Mouse (Mus musculus): ENCODE results near the gene Ifit3b. TPM values are rescaled to one million over a fixed set of nuclear protein-coding genes. Genes with fewer than 3 reads are reported as not detected.
"Not testable (repeated sequence)": the region's sequence is repeated elsewhere in the genome, so short reads cannot be mapped to it uniquely, and the experiment has no call there.

Ifit3b gene
- 0.21 TPM in 1 of 2 replicates, not detected in the other for polyA plus RNA-seq (2014; fragmentation: Nextera tagmentation; extraction: Ambion mirVana)

- not testable (repeated sequence) for H3K9ac ChIP-seq (ENCODE audit: low read length); H3K4me2 ChIP-seq (ENCODE audit: low read depth, low read length, severe bottlenecking); H3K9me3 ChIP-seq (ENCODE audit: control insufficient read depth, low read length); ATAC-seq (replicated peaks; ENCODE audit: low FRiP score); H3K27me3 ChIP-seq (ENCODE audit: control insufficient read depth, insufficient read depth, low read length); H3K4me3 ChIP-seq (ENCODE audit: low read depth, low read length); H3K4me1 ChIP-seq (replicated peaks; ENCODE audit: control insufficient read depth, insufficient read depth, low read length); H3K36me3 ChIP-seq (ENCODE audit: control insufficient read depth, insufficient read depth, low read length); H3K27ac ChIP-seq (ENCODE audit: low read depth, low read length); DNase-seq (ENCODE audit: low spot score)
- 68% methylated on average over 4 of the region's 4 CpGs for WGBS
Observed at GRCm38 (mm10) chr19:34607237-34608051, at the start of gene Ifit3b. Ifit3b (plus strand) TSS chr19:34607970.

DNA sequence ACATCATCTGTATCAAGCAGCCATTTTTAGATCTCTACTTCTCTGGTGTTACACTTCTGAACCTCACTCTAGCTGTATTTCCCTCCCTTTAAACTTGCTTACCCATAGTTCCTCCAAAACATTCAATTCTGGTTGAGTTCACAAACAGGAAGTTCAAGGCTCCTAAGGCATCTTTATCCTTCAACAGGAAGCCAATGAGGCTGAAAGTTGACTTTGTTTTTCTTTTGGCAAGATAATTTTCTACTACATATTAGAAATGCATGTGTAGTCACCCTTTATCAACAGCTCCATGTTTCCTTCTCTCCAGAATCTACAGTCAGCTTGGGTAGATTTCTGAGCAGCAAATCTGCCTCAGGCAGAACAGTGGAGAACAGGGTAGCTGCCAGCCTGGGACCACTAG, 45.2 kb upstream of the Ifit3b start:
- no peaks in the 10 kb centered on the region for H3K36me3 ChIP-seq (ENCODE audit: control insufficient read depth, insufficient read depth, low read length)
- H3K9ac ChIP-seq (ENCODE audit: low read length) = no peak overlapping the region
- H3K4me3 ChIP-seq (ENCODE audit: low read depth, low read length) = no peak overlapping the region
- H3K9me3 ChIP-seq (ENCODE audit: control insufficient read depth, low read length) = no peaks in the 10 kb centered on the region
- ATAC-seq (replicated peaks; ENCODE audit: low FRiP score) = no peak
- no peak overlapping the region for H3K27ac ChIP-seq (ENCODE audit: low read depth, low read length)
- H3K4me2 ChIP-seq (ENCODE audit: low read depth, low read length, severe bottlenecking) = no peak overlapping the region
- no peaks in the 10 kb centered on the region for H3K27me3 ChIP-seq (ENCODE audit: control insufficient read depth, insufficient read depth, low read length)
- DNase-seq (ENCODE audit: low spot score) = no peak
- no peaks in the 10 kb centered on the region for H3K4me1 ChIP-seq (replicated peaks; ENCODE audit: control insufficient read depth, insufficient read depth, low read length)

DNA sequence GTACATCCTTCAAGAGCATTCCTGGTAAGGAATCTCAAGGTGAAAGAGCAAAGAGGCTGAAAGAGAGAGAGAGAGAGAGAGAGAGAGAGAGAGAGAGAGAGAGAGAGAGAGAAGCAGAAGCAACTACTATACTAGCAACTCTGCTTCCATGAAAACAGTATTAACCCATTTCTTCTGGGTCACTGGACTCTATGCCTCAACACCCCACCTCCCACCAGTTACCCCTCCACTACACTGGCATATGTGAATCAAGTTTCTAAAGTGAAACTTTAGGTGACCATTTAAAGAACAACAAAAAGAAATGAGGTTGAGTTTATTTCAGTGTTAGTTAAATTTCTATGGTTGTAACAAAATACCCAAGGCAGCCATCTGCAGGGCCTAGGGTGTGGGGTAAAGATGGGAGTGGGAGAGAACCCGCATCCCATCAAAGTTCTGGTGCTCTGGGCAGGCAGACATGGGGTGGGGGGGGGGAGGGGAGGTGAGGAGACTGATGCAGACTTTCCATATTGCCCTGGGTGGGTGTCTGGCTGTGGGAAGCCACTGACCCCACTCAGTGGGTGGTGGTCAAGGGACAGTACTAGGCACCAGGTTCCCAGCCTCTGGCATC, 41.5 kb upstream of the Ifit3b start:
- H3K4me3 ChIP-seq (ENCODE audit: low read depth, low read length) = no peak overlapping the region
- H3K36me3 ChIP-seq (ENCODE audit: control insufficient read depth, insufficient read depth, low read length) = no peaks in the 10 kb centered on the region
- ATAC-seq (replicated peaks; ENCODE audit: low FRiP score) (no peak), DNase-seq (ENCODE audit: low spot score) (no peak)
- H3K9me3 ChIP-seq (ENCODE audit: control insufficient read depth, low read length) = no peaks in the 10 kb centered on the region
- H3K4me2 ChIP-seq (ENCODE audit: low read depth, low read length, severe bottlenecking) = no peak overlapping the region
- H3K27ac ChIP-seq (ENCODE audit: low read depth, low read length) = no peak overlapping the region
- H3K4me1 ChIP-seq (replicated peaks; ENCODE audit: control insufficient read depth, insufficient read depth, low read length) = no peaks in the 10 kb centered on the region
- H3K9ac ChIP-seq (ENCODE audit: low read length) = no peak overlapping the region
- no peaks in the 10 kb centered on the region for H3K27me3 ChIP-seq (ENCODE audit: control insufficient read depth, insufficient read depth, low read length)
- 76% methylated on average over 1 of the region's 1 CpGs for WGBS

DNA sequence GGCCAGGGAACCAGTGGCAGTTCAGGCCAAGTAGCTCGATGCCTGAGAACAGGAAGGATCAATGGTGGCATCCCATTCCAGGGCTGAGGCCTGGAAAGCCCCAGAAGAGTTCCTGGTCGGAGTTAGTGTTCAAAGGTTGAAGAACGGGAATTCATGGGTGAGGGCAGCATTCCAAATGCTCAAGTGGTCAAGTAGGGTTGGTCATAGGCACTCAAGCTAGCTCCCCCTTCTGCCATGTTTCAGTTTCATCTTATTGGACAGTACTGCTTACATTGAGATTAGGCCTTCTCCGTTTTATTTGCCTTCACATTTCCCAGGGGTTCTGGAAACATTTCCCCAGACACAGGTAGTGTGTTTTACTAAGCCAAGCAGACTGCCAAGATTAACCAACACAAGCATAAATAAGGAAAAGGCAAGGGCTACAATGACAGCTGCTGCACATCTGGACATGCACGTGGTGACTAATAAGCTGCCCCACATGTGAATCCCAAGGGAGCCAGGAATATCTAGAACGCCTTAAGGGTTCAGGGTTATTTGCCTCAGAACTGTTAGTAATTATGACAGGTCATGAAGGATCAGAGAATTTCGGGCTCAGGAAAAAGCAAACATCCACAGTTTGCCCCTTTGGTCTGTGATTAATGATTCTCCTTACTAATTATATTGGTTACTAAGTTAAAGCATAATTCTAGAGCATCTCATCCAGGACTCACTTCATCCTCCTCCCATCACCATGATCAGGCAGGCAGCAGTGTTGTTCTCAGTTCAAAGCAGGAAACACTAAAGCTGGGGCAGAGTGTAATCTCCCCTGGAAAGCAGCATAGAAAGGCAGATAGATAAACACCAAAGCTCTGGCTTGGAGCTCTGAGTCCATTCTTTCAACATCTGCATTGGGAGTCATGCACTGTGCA, 38.5 kb upstream of the Ifit3b start:
- H3K9me3 ChIP-seq (ENCODE audit: control insufficient read depth, low read length) = no peaks in the 10 kb centered on the region
- H3K27ac ChIP-seq (ENCODE audit: low read depth, low read length) = no peak overlapping the region
- H3K36me3 ChIP-seq (ENCODE audit: control insufficient read depth, insufficient read depth, low read length) = no peaks in the 10 kb centered on the region
- H3K4me2 ChIP-seq (ENCODE audit: low read depth, low read length, severe bottlenecking) = no peak overlapping the region
- ATAC-seq (replicated peaks; ENCODE audit: low FRiP score) = no peak
- no peak overlapping the region for H3K9ac ChIP-seq (ENCODE audit: low read length)
- no peak for DNase-seq (ENCODE audit: low spot score)
- WGBS = 81% methylated on average over 7 of the region's 7 CpGs
- no peaks in the 10 kb centered on the region for H3K4me1 ChIP-seq (replicated peaks; ENCODE audit: control insufficient read depth, insufficient read depth, low read length)
- no peaks in the 10 kb centered on the region for H3K27me3 ChIP-seq (ENCODE audit: control insufficient read depth, insufficient read depth, low read length)
- no peak overlapping the region for H3K4me3 ChIP-seq (ENCODE audit: low read depth, low read length)

- ATAC-seq (replicated peaks; ENCODE audit: low FRiP score) = no peak
- Histone ChIP-seq H3K27ac (ENCODE audit: low read depth, low read length) (no peak overlapping the region), H3K36me3 (ENCODE audit: control insufficient read depth, insufficient read depth, low read length) (no peaks in the 10 kb centered on the region), H3K27me3 (ENCODE audit: control insufficient read depth, insufficient read depth, low read length) (no peaks in the 10 kb centered on the region), H3K9me3 (ENCODE audit: control insufficient read depth, low read length) (no peaks in the 10 kb centered on the region), H3K9ac (ENCODE audit: low read length) (no peak overlapping the region), H3K4me3 (ENCODE audit: low read depth, low read length) (no peak overlapping the region), H3K4me1 (replicated peaks; ENCODE audit: control insufficient read depth, insufficient read depth, low read length) (no peaks in the 10 kb centered on the region), H3K4me2 (ENCODE audit: low read depth, low read length, severe bottlenecking) (no peak overlapping the region)
- DNase-seq (ENCODE audit: low spot score) = no peak
- 82% methylated on average over 4 of the region's 4 CpGs for WGBS
Observed at GRCm38 (mm10) chr19:34569896-34570476, 37.8 kb upstream of the Ifit3b start.

DNA sequence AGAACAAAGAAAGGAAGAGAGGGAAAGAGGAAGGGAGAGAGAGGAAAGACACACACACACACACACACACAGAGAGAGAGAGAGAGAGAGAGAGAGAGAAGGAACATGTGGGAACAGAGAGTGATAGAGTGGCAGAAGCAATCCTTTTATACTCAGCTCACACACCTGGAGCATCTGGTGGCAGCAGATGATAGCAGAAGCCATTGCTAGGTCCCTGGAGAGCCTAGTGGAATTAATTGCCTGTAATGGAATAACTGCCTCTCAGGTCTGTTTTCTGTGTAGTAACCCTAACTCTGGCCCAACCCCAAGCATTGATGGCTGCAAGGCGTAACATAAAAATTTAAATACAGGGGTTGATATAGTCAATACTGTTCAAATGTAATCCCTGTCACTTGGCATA, 36.7 kb upstream of the Ifit3b start:
- WGBS = 83% methylated on average over 1 of the region's 1 CpGs

DNA sequence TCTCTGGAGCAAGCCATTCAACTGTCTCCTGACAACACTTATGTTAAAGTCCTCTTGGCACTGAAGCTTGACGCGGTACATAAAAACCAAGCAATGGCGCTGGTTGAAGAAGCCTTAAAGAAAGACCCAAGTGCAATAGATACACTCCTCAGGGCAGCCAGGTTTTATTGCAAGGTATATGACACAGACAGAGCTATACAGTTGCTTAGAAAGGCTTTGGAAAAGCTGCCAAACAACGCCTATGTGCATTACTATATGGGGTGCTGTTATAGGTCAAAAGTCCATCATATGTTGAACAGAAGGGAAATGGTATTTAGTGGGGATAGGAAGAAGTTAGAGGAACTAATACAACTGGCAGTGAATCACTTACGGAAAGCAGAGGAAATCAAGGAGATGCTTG, 34.1 kb upstream of the Ifit3b start:
- no peak overlapping the region for H3K27ac ChIP-seq (ENCODE audit: low read depth, low read length)
- H3K27me3 ChIP-seq (ENCODE audit: control insufficient read depth, insufficient read depth, low read length) = no peaks in the 10 kb centered on the region
- no peaks in the 10 kb centered on the region for H3K36me3 ChIP-seq (ENCODE audit: control insufficient read depth, insufficient read depth, low read length)
- H3K4me2 ChIP-seq (ENCODE audit: low read depth, low read length, severe bottlenecking) = no peak overlapping the region
- no peaks in the 10 kb centered on the region for H3K4me1 ChIP-seq (replicated peaks; ENCODE audit: control insufficient read depth, insufficient read depth, low read length)
- DNase-seq (ENCODE audit: low spot score) = no peak
- ATAC-seq (replicated peaks; ENCODE audit: low FRiP score) = no peak
- no peak overlapping the region for H3K9ac ChIP-seq (ENCODE audit: low read length)
- no peaks in the 10 kb centered on the region for H3K9me3 ChIP-seq (ENCODE audit: control insufficient read depth, low read length)
- H3K4me3 ChIP-seq (ENCODE audit: low read depth, low read length) = no peak overlapping the region
- WGBS = 93% methylated on average over 5 of the region's 5 CpGs

More for the DNA sequence above, 36.7 kb upstream of the Ifit3b start:
- no peak overlapping the region for H3K27ac ChIP-seq (ENCODE audit: low read depth, low read length)
- H3K4me1 ChIP-seq (replicated peaks; ENCODE audit: control insufficient read depth, insufficient read depth, low read length) = no peaks in the 10 kb centered on the region
- H3K36me3 ChIP-seq (ENCODE audit: control insufficient read depth, insufficient read depth, low read length) = no peaks in the 10 kb centered on the region
- no peak overlapping the region for H3K4me3 ChIP-seq (ENCODE audit: low read depth, low read length)
- DNase-seq (ENCODE audit: low spot score) (no peak), ATAC-seq (replicated peaks; ENCODE audit: low FRiP score) (no peak)
- H3K4me2 ChIP-seq (ENCODE audit: low read depth, low read length, severe bottlenecking) = no peak overlapping the region
- H3K9me3 ChIP-seq (ENCODE audit: control insufficient read depth, low read length) = no peaks in the 10 kb centered on the region
- H3K27me3 ChIP-seq (ENCODE audit: control insufficient read depth, insufficient read depth, low read length) = no peaks in the 10 kb centered on the region
- H3K9ac ChIP-seq (ENCODE audit: low read length) = no peak overlapping the region

GRCm38 (mm10) chr19:34577121-34577520, 30.6 kb upstream of the Ifit3b start:
- no peaks in the 10 kb centered on the region for H3K9me3 ChIP-seq (ENCODE audit: control insufficient read depth, low read length)
- no peak overlapping the region for H3K9ac ChIP-seq (ENCODE audit: low read length)
- no peak for ATAC-seq (replicated peaks; ENCODE audit: low FRiP score)
- no peak overlapping the region for H3K4me2 ChIP-seq (ENCODE audit: low read depth, low read length, severe bottlenecking)
- DNase-seq (ENCODE audit: low spot score) = no peak
- no peaks in the 10 kb centered on the region for H3K4me1 ChIP-seq (replicated peaks; ENCODE audit: control insufficient read depth, insufficient read depth, low read length)
- H3K27ac ChIP-seq (ENCODE audit: low read depth, low read length) = no peak overlapping the region
- H3K4me3 ChIP-seq (ENCODE audit: low read depth, low read length) = no peak overlapping the region
- 70% methylated on average over 1 of the region's 1 CpGs for WGBS
- no peaks in the 10 kb centered on the region for H3K27me3 ChIP-seq (ENCODE audit: control insufficient read depth, insufficient read depth, low read length)
- no peaks in the 10 kb centered on the region for H3K36me3 ChIP-seq (ENCODE audit: control insufficient read depth, insufficient read depth, low read length)
